Mouse (Mus musculus): ENCODE data around the gene Gp1bb.

GRCm38 (mm10) chr16:18604267-18604701 is 17.9 kb downstream of the Gp1bb start:
- TF ChIP-seq CTCF (IDR thresholded peaks at IDR 0.05; ENCODE audit: low read depth): no peak
- TF ChIP-seq EP300 (IDR thresholded peaks at IDR 0.05; ENCODE audit: low read depth): no peak

All from liver, embryonic 14.5 days (tissue).